Mouse (Mus musculus): ENCODE measurements around the gene Pigq.

DNA sequence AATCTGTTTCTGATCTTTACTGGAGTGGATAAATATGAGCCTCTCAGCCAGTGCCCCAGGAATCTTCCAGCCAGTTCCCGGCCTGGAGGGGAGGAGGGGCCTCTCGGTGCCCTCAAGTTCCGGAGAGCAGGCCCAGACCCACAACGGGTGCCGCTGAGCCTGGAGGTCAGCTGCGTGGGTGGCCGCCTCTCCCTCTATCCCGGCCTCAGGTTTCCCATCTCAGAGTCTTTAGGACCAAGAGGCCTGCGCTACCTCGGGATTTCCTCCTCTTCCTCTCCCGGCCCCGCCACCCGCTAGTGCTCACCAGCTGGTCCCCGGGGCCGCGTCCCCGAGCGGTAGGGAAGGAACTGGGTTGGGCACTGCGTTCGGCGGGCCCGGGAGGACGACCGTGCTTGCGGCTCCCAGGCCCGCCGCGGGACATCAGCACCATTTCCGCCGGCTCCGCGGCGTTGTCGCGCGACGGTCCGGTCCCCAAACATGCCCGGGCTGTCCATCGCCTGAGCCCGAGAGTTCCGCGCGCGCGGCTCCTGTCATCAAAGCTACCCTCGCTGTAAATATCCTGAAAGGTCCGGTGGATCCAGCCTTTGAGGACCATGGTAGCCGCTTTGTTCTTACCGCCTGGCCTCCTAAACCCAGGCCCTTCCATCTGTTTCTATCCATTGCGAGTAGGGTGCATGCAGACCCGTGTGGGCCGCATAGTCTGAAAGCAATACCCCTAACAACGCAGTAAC lies 3.1 kb downstream of the Pigq start:
- TF ChIP-seq POLR2A (IDR thresholded peaks at IDR 0.05; ENCODE audit: extremely low read depth, insufficient read depth, low read length) (peak; percentile 53; the same call in 1 of the 2 replicates), CTCF (IDR thresholded peaks at IDR 0.05; ENCODE audit: low read depth, low read length) (no peak)

All from liver, adult 2 months (tissue).